Mouse (Mus musculus): ENCODE results near the gene Chmp1a. TPM values are rescaled to one million over a fixed set of nuclear protein-coding genes. Genes with fewer than 3 reads are reported as not detected.
A peak's percentile ranks its signal among the peaks of the same experiment; 100 is the strongest.
"Not testable (repeated sequence)": the region's sequence is repeated elsewhere in the genome, so short reads cannot be mapped to it uniquely, and the experiment has no call there.

The Chmp1a gene
- polyA plus RNA-seq, 1 experiment from 2014 or later = 113 TPM

DNA sequence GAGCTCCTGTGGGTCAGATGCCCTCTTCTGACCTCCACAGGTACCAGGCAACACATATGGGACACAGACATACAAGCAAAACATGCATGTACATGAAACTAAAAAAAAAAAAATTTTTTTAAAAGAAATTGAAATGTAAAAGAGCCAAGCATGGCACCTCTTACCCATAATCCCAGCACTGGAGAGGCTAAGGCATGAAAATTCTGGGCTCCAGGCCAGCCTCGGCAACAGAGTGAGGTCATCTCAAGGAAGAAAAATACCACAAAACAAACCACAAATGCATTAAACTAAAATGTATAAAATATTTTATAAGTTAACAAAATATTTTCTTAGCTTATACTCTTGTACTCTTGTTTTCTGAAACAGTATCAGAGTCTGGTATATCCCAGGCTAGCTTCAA, 8.4 kb upstream of the Chmp1a start:
- DNase-seq (ENCODE audit: low spot score) = peak; percentile 33
- no peaks in the 10 kb centered on the region for H3K36me3 ChIP-seq (ENCODE audit: control insufficient read depth, insufficient read depth, low read length)
- H3K4me3 ChIP-seq (ENCODE audit: low read depth, low read length) = no peak overlapping the region
- peaks cover 8% of the 10 kb centered on the region for H3K4me1 ChIP-seq (ENCODE audit: control insufficient read depth, insufficient read depth, low read length)
- H3K27me3 ChIP-seq (replicated peaks; ENCODE audit: control insufficient read depth, insufficient read depth, low read length) = no peaks in the 10 kb centered on the region
- no peak overlapping the region for H3K27ac ChIP-seq (replicated peaks; ENCODE audit: low read depth, low read length)
- H3K4me2 ChIP-seq (ENCODE audit: low read depth, low read length) = no peak overlapping the region
- no peak overlapping the region for H3K9ac ChIP-seq (ENCODE audit: low read depth, low read length)
- ATAC-seq (ENCODE audit: low read depth) = no peak
- no peaks in the 10 kb centered on the region for H3K9me3 ChIP-seq (ENCODE audit: control insufficient read depth, low read length)
- WGBS = 74% methylated on average over 1 of the region's 1 CpGs

DNA sequence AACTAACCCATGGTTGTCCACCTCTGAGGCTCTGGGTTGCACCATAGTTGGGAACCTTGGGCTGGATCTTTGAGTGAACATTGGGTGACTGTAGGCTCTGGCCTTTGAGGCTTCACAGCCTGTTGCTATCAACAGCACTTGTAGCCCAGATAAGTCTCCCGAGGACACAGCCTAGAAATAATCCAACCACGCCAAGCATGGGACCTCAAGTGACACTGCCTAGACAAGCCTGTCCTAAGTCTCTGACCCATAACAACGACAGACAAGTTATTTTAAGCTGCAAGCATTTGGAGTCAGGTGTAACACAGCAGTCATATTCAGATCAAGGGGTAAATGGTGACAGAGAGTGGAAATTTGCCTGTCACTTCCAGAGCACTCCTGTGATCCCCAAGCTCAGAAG, 2.9 kb upstream of the Chmp1a start:
- 70% methylated on average over 3 of the region's 3 CpGs for WGBS

DNA sequence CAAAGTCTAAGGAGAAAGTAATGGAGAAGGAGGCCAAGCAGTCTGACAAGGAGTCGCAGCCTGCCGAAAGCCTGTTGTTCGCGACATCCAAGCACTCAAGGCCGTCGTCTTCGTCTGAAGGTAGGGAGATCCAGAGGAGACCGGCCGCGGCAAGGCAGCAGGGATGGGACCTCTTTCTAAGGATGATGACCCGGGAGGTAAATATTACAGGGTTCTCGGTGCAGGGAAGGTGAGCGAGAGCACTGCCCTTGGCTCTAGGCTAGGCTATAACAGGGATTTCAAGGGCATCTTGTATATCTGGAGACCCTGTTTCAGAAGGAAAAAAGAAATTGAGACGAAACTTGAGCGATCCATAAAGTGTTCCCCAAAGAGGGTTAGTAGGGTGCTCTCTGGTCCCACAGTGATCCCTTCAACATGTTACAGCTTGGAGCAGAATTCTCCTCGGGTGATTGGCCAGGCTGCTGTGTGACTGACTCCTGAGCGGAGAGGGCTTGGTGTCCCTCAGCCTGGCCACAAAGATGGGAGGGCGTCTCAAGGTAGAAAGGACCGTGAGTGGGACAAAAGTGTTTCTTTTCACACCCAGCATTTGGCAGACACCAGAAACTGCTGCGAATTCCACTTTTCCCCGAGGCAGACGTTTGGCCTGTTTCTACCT, 682 bp upstream of the Chmp1a start:
- peak overlapping the region; percentile 95 for H3K9ac ChIP-seq (ENCODE audit: low read depth, low read length)
- ATAC-seq (ENCODE audit: low read depth) (peak; percentile 35), DNase-seq (ENCODE audit: low spot score) (no peak)
- 19% methylated on average over 22 of the region's 22 CpGs for WGBS
- H3K27ac ChIP-seq (replicated peaks; ENCODE audit: low read depth, low read length) = no peak overlapping the region; the same call in 1 of the 2 replicates
- H3K9me3 ChIP-seq (ENCODE audit: control insufficient read depth, low read length) = no peaks in the 10 kb centered on the region
- H3K4me1 ChIP-seq (ENCODE audit: control insufficient read depth, insufficient read depth, low read length) = peaks cover 13% of the 10 kb centered on the region
- H3K4me3 ChIP-seq (ENCODE audit: low read depth, low read length) = peak overlapping the region; percentile 93
- no peaks in the 10 kb centered on the region for H3K27me3 ChIP-seq (replicated peaks; ENCODE audit: control insufficient read depth, insufficient read depth, low read length)
- H3K36me3 ChIP-seq (ENCODE audit: control insufficient read depth, insufficient read depth, low read length) = peaks cover 21% of the 10 kb centered on the region
- peak overlapping the region; percentile 78 for H3K4me2 ChIP-seq (ENCODE audit: low read depth, low read length)

More for the DNA sequence above, 2.9 kb upstream of the Chmp1a start:
- Histone ChIP-seq H3K4me1 (ENCODE audit: control insufficient read depth, insufficient read depth, low read length) (peaks cover 13% of the 10 kb centered on the region), H3K9ac (ENCODE audit: low read depth, low read length) (no peak overlapping the region), H3K4me3 (ENCODE audit: low read depth, low read length) (no peak overlapping the region), H3K4me2 (ENCODE audit: low read depth, low read length) (no peak overlapping the region), H3K36me3 (ENCODE audit: control insufficient read depth, insufficient read depth, low read length) (no peaks in the 10 kb centered on the region), H3K27me3 (replicated peaks; ENCODE audit: control insufficient read depth, insufficient read depth, low read length) (no peaks in the 10 kb centered on the region), H3K9me3 (ENCODE audit: control insufficient read depth, low read length) (no peaks in the 10 kb centered on the region), H3K27ac (replicated peaks; ENCODE audit: low read depth, low read length) (no peak overlapping the region)
- DNase-seq (ENCODE audit: low spot score) (no peak), ATAC-seq (ENCODE audit: low read depth) (no peak)

DNA sequence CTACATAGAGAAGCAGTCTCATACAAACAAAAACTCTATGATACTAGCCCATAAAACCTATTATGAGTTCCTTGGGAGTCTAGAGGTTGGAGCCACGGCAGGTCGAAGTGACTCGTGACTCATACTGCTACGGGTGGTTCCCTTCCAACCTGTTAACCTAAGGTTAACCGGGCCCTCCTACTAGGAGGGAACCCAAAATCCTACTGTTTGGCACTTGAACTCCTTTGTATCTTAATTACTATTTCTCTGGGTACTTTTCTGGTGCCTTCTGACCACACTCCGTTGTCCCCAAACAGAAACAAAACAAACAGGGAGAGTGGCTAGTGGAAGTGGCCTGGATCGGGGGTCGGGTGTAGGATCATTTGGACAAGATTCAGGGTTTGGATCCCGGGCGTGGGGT, 687 bp downstream of the Chmp1a start:
- 49% methylated on average over 10 of the region's 10 CpGs for WGBS
- Histone ChIP-seq H3K27ac (replicated peaks; ENCODE audit: low read depth, low read length) (no peak overlapping the region; the same call in 1 of the 2 replicates), H3K36me3 (ENCODE audit: control insufficient read depth, insufficient read depth, low read length) (peaks cover 34% of the 10 kb centered on the region), H3K4me3 (ENCODE audit: low read depth, low read length) (peak overlapping the region; percentile 93), H3K9ac (ENCODE audit: low read depth, low read length) (peak overlapping the region; percentile 95), H3K27me3 (replicated peaks; ENCODE audit: control insufficient read depth, insufficient read depth, low read length) (no peaks in the 10 kb centered on the region), H3K4me1 (ENCODE audit: control insufficient read depth, insufficient read depth, low read length) (peaks cover 13% of the 10 kb centered on the region), H3K4me2 (ENCODE audit: low read depth, low read length) (peak overlapping the region; percentile 78), H3K9me3 (ENCODE audit: control insufficient read depth, low read length) (no peaks in the 10 kb centered on the region)
- DNase-seq (ENCODE audit: low spot score) = no peak
- no peak for ATAC-seq (ENCODE audit: low read depth)

DNA sequence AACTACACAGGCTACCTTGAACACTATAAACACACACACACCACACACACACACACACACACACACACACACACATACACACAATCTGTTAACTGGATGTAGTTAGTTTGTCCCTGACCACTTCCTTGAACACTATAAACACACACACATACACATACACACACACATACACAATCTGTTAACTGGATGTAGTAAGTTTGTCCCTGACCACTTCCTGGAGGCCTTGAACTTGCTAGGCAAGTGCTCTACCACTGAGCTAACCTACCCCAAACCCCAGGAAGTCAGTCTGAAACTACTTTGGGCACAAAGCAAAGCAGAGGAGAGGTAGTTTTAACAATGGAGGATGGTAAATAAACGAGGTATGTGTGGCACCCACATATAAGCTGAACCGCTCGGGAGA, 9.0 kb downstream of the Chmp1a start:
- Histone ChIP-seq H3K4me1 (ENCODE audit: control insufficient read depth, insufficient read depth, low read length) (no peaks in the 10 kb centered on the region), H3K27ac (replicated peaks; ENCODE audit: low read depth, low read length) (no peak overlapping the region), H3K27me3 (replicated peaks; ENCODE audit: control insufficient read depth, insufficient read depth, low read length) (no peaks in the 10 kb centered on the region), H3K9ac (ENCODE audit: low read depth, low read length) (no peak overlapping the region), H3K4me3 (ENCODE audit: low read depth, low read length) (no peak overlapping the region), H3K9me3 (ENCODE audit: control insufficient read depth, low read length) (no peaks in the 10 kb centered on the region), H3K36me3 (ENCODE audit: control insufficient read depth, insufficient read depth, low read length) (peaks cover 29% of the 10 kb centered on the region), H3K4me2 (ENCODE audit: low read depth, low read length) (no peak overlapping the region)
- DNase-seq (ENCODE audit: low spot score) (no peak), ATAC-seq (ENCODE audit: low read depth) (no peak)
- WGBS = 85% methylated on average over 3 of the region's 3 CpGs

DNA sequence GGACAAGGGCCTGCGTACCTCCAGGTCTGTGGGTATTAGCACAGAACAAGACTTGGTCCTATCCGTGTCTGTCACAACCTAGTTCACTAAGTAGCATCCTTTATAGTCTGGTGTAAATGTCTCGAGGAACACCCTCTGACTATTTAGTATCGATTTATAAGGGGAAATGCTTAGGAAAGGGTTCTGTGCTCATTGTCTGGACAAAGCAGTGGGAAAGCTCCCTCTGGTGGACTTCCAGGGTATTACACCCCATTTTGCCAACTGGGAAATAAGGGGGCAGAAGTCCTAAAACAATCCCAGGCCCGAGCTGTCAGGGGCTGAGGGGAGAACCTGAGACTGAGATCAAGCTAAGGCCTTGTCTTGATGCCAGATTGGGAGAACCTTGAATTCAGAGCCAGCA, 10.3 kb downstream of the Chmp1a start:
- no peak overlapping the region for H3K27ac ChIP-seq (replicated peaks; ENCODE audit: low read depth, low read length)
- 27% methylated on average over 5 of the region's 5 CpGs for WGBS
- no peaks in the 10 kb centered on the region for H3K27me3 ChIP-seq (replicated peaks; ENCODE audit: control insufficient read depth, insufficient read depth, low read length)
- H3K4me2 ChIP-seq (ENCODE audit: low read depth, low read length) = no peak overlapping the region
- H3K9me3 ChIP-seq (ENCODE audit: control insufficient read depth, low read length) = no peaks in the 10 kb centered on the region
- no peaks in the 10 kb centered on the region for H3K4me1 ChIP-seq (ENCODE audit: control insufficient read depth, insufficient read depth, low read length)
- peaks cover 17% of the 10 kb centered on the region for H3K36me3 ChIP-seq (ENCODE audit: control insufficient read depth, insufficient read depth, low read length)
- H3K4me3 ChIP-seq (ENCODE audit: low read depth, low read length) = no peak overlapping the region
- H3K9ac ChIP-seq (ENCODE audit: low read depth, low read length) = no peak overlapping the region
- peak; percentile 38; the same call in 1 of the 2 replicates for ATAC-seq (ENCODE audit: low read depth)
- peak; percentile 67 for DNase-seq (ENCODE audit: low spot score)

DNA sequence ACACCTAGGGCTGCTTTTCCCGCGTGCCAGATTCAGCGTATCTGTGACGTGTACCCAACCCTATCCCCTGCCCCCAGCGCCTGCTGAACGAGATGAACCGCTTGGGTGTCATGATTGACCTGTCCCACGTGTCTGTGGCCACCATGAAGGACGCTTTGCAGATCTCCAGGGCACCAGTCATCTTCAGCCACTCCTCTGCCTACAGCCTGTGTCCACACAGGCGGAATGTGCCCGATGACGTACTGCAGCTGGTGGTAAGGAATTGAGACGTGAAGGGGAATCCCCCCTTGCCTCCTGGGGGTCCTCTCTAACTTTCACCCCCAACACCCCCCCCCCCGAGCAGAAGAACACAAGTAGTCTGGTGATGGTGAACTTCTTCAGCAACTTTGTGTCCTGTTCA, 12.7 kb downstream of the Chmp1a start:
- Histone ChIP-seq H3K9ac (ENCODE audit: low read depth, low read length) (no peak overlapping the region), H3K9me3 (ENCODE audit: control insufficient read depth, low read length) (no peaks in the 10 kb centered on the region), H3K27me3 (replicated peaks; ENCODE audit: control insufficient read depth, insufficient read depth, low read length) (no peaks in the 10 kb centered on the region), H3K27ac (replicated peaks; ENCODE audit: low read depth, low read length) (no peak overlapping the region), H3K36me3 (ENCODE audit: control insufficient read depth, insufficient read depth, low read length) (no peaks in the 10 kb centered on the region), H3K4me2 (ENCODE audit: low read depth, low read length) (no peak overlapping the region), H3K4me3 (ENCODE audit: low read depth, low read length) (no peak overlapping the region), H3K4me1 (ENCODE audit: control insufficient read depth, insufficient read depth, low read length) (no peaks in the 10 kb centered on the region)
- DNase-seq (ENCODE audit: low spot score) = no peak
- 64% methylated on average over 14 of the region's 14 CpGs for WGBS
- no peak for ATAC-seq (ENCODE audit: low read depth)

DNA sequence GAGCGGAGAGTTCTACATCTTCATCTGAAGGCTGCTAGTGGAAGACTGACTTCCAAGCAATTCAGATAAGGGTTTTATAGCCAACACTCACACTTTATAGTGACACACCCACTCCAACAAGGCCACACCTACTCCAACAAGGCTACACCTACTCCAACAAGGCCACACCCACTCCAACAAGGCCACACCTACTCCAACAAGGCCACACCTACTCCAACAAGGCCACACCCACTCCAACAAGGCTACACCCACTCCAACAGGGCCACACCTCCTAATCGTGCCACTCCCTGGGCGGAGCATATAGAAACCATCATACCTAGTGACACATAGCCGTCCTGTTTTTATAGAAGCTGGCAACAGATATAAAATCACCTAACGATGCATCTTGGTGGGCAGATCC, 15.5 kb downstream of the Chmp1a start:
- not testable (repeated sequence) for H3K27ac ChIP-seq (replicated peaks; ENCODE audit: low read depth, low read length); ATAC-seq (ENCODE audit: low read depth)
- WGBS = 77% methylated on average over 5 of the region's 5 CpGs

DNA sequence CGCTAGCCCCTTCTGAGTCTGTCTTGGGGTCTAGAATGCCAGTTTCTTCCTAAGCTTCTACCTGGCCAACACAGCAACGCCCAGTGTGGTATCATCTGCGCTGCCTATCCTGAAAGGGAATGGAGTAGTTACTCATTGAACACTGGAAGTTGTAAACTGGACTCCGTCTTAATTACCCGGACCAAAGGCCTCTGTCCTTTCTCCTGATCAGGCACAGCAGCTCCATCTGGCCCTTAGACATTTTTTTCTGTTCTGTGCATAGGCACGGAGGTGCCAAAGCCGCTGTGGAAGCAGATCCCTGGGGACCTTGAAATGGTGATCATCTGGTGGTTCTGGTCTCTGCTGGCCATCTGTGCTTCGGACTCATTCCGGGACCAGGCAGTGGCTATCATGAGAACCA, 18.8 kb downstream of the Chmp1a start:
- H3K4me2 ChIP-seq (ENCODE audit: low read depth, low read length) = no peak overlapping the region
- H3K36me3 ChIP-seq (ENCODE audit: control insufficient read depth, insufficient read depth, low read length) = no peaks in the 10 kb centered on the region
- no peaks in the 10 kb centered on the region for H3K27me3 ChIP-seq (replicated peaks; ENCODE audit: control insufficient read depth, insufficient read depth, low read length)
- H3K9ac ChIP-seq (ENCODE audit: low read depth, low read length) = no peak overlapping the region
- H3K27ac ChIP-seq (replicated peaks; ENCODE audit: low read depth, low read length) = no peak overlapping the region
- H3K9me3 ChIP-seq (ENCODE audit: control insufficient read depth, low read length) = no peaks in the 10 kb centered on the region
- H3K4me1 ChIP-seq (ENCODE audit: control insufficient read depth, insufficient read depth, low read length) = no peaks in the 10 kb centered on the region
- WGBS = 84% methylated on average over 9 of the region's 9 CpGs
- DNase-seq (ENCODE audit: low spot score) (no peak), ATAC-seq (ENCODE audit: low read depth) (no peak)
- no peak overlapping the region for H3K4me3 ChIP-seq (ENCODE audit: low read depth, low read length)

More for the DNA sequence above, 15.5 kb downstream of the Chmp1a start:
- not testable (repeated sequence) for H3K4me2 ChIP-seq (ENCODE audit: low read depth, low read length); H3K9ac ChIP-seq (ENCODE audit: low read depth, low read length); H3K4me1 ChIP-seq (ENCODE audit: control insufficient read depth, insufficient read depth, low read length); H3K4me3 ChIP-seq (ENCODE audit: low read depth, low read length); H3K36me3 ChIP-seq (ENCODE audit: control insufficient read depth, insufficient read depth, low read length); H3K9me3 ChIP-seq (ENCODE audit: control insufficient read depth, low read length); H3K27me3 ChIP-seq (replicated peaks; ENCODE audit: control insufficient read depth, insufficient read depth, low read length); DNase-seq (ENCODE audit: low spot score)

Data from embryonic facial prominence, embryonic 14.5 days (tissue).